Mouse (Mus musculus) cerebellum, adult 11-12 months (tissue): ENCODE data around the gene Ccdc18.
"Not testable (repeated sequence)": the region's sequence is repeated elsewhere in the genome, so short reads cannot be mapped to it uniquely, and the experiment has no call there.

Experiments used
- DNase-seq: peaks from one replicate; pipeline ENCODE4 v3.0.0; 2022

The Ccdc18 gene

GRCm38 (mm10) chr5:108263785-108264184, 131.1 kb downstream of the Ccdc18 start:
- not testable (repeated sequence) for DNase-seq

- no peak for DNase-seq
Observed at GRCm38 (mm10) chr5:108266990-108267389, 134.3 kb downstream of the Ccdc18 start.

- peak; percentile 87 for DNase-seq
Observed at GRCm38 (mm10) chr5:108268127-108269062, 135.7 kb downstream of the Ccdc18 start, which contains the start of gene Dr1. Dr1 (plus strand) TSS chr5:108268897.

GRCm38 (mm10) chr5:108269063-108269810, 136.6 kb downstream of the Ccdc18 start:
- no peak for DNase-seq

- no peak for DNase-seq
Observed at GRCm38 (mm10) chr5:108269811-108270151, 137.1 kb downstream of the Ccdc18 start.

- DNase-seq, result no peak
Observed at GRCm38 (mm10) chr5:108270415-108270814, 137.7 kb downstream of the Ccdc18 start.

- not testable (repeated sequence) for DNase-seq
Observed at GRCm38 (mm10) chr5:108271345-108271744, 138.7 kb downstream of the Ccdc18 start.
